Mouse (Mus musculus) limb, embryonic 10.5 days (tissue): ENCODE results near the gene Dph5. TPM values are rescaled to one million over a fixed set of nuclear protein-coding genes. Genes with fewer than 3 reads are reported as not detected.

Experiments used
- DNase-seq: peaks from one replicate; pipeline ENCODE4 v3.0.0-alpha.2; 2017; ENCODE audit warnings: low spot score
- H3K27ac ChIP-seq: fragments of 300-500 bp; sonication (generic); 2 replicates; pipeline ENCODE4 v1.5.1; 2016; ENCODE audit warnings: mild to moderate bottlenecking
- H3K27me3 ChIP-seq: fragments of 300-500 bp; sonication (generic); 2 replicates; pipeline ENCODE4 v1.6.1; 2016; ENCODE audit warnings: low read depth, mild to moderate bottlenecking; ENCODE audit not compliant: poor library complexity, severe bottlenecking
- H3K36me3 ChIP-seq: fragments of 300-500 bp; sonication (generic); 2 replicates; pipeline ENCODE4 v1.6.1; 2016; ENCODE audit warnings: mild to moderate bottlenecking, moderate library complexity
- H3K4me1 ChIP-seq: fragments of 300-500 bp; sonication (generic); 2 replicates; pipeline ENCODE4 v1.6.1; 2016
- H3K4me3 ChIP-seq: fragments of 300-500 bp; sonication (generic); 2 replicates; pipeline ENCODE4 v1.5.1; 2016; ENCODE audit warnings: mild to moderate bottlenecking, moderate library complexity
- H3K9me3 ChIP-seq: fragments of 300-500 bp; sonication (generic); replicated peaks from 2 replicates; pipeline ENCODE4 v1.6.1; 2016; ENCODE audit warnings: mild to moderate bottlenecking
- WGBS: fragments of 180-500 bp; shearing (Covaris S2); methylation state at CpG from one replicate; pipeline ENCODE4 v1.1.7; 2016; 5-methylcytosine and 5-hydroxymethylcytosine counted together
- polyA plus RNA-seq: library from polyadenylated mRNA; unstranded; fragments of >200 nt; fragmentation: Nextera tagmentation; extraction: Ambion mirVana; gene quantifications from 2 replicates; pipeline ENCODE4 v1.2.1, GENCODE M21; 2016

Gene Dph5
- 27.8 and 28.2 TPM in 2 replicates for polyA plus RNA-seq

GRCm38 (mm10) chr3:115887427-115888309, at the start of gene Dph5:
TSS of gene Dph5 (plus strand) at chr3:115887837.
- Histone ChIP-seq H3K4me3 (peak within 1 kb of the TSS; percentile 75), H3K36me3 (no peaks in the 10 kb centered on the region), H3K27me3 (no peaks in the 10 kb centered on the region), H3K4me1 (0 out of 2 replicates have a peak, but pooled peaks cover 4% of the 10 kb centered on the region), H3K27ac (peak within 1 kb of the TSS; percentile 89), H3K9me3 (no peaks in the 10 kb centered on the region)
- WGBS, result 1% methylated on average over 40 of the region's 40 CpGs
- DNase-seq, result peak; percentile 94

- no peak overlapping the region for H3K27ac ChIP-seq
These were observed 43.1 kb upstream of the Dph5 start for GRCm38 (mm10) chr3:115844566-115844965.

GRCm38 (mm10) chr3:115845032-115845618, 42.5 kb upstream of the Dph5 start:
- no peaks in the 10 kb centered on the region for H3K36me3 ChIP-seq
- no peak for DNase-seq
- no peaks in the 10 kb centered on the region for H3K9me3 ChIP-seq
- H3K27ac ChIP-seq, result no peak overlapping the region
- 87% methylated on average over 5 of the region's 5 CpGs for WGBS
- H3K4me1 ChIP-seq, result 0 out of 2 replicates have a peak, but pooled peaks cover 5% of the 10 kb centered on the region
- H3K4me3 ChIP-seq, result no peak overlapping the region
- H3K27me3 ChIP-seq, result no peaks in the 10 kb centered on the region

More at GRCm38 (mm10) chr3:115844566-115844965, 43.1 kb upstream of the Dph5 start:
- H3K9me3 ChIP-seq, result no peaks in the 10 kb centered on the region
- WGBS, result 85% methylated on average over 3 of the region's 3 CpGs
- H3K36me3 ChIP-seq, result no peaks in the 10 kb centered on the region
- DNase-seq, result no peak
- H3K27me3 ChIP-seq, result no peaks in the 10 kb centered on the region
- 0 out of 2 replicates have a peak, but pooled peaks cover 5% of the 10 kb centered on the region for H3K4me1 ChIP-seq
- H3K4me3 ChIP-seq, result no peak overlapping the region

- H3K27me3 ChIP-seq, result no peaks in the 10 kb centered on the region
- H3K36me3 ChIP-seq, result no peaks in the 10 kb centered on the region
- 0 out of 2 replicates have a peak, but pooled peaks cover 5% of the 10 kb centered on the region for H3K4me1 ChIP-seq
- WGBS, result 80% methylated on average over 1 of the region's 1 CpGs
- no peaks in the 10 kb centered on the region for H3K9me3 ChIP-seq
- DNase-seq, result no peak
- H3K27ac ChIP-seq, result no peak overlapping the region
- H3K4me3 ChIP-seq, result no peak overlapping the region
These were observed 41.9 kb upstream of the Dph5 start for GRCm38 (mm10) chr3:115845724-115846123.

GRCm38 (mm10) chr3:115846153-115846552, 41.5 kb upstream of the Dph5 start:
- H3K27ac ChIP-seq, result no peak overlapping the region
- no peak overlapping the region for H3K4me3 ChIP-seq
- no peak for DNase-seq
- H3K9me3 ChIP-seq, result no peaks in the 10 kb centered on the region
- no peaks in the 10 kb centered on the region for H3K36me3 ChIP-seq
- WGBS, result 87% methylated on average over 5 of the region's 5 CpGs
- no peaks in the 10 kb centered on the region for H3K27me3 ChIP-seq
- 0 out of 2 replicates have a peak, but pooled peaks cover 5% of the 10 kb centered on the region for H3K4me1 ChIP-seq

- DNase-seq, result no peak
- no peaks in the 10 kb centered on the region for H3K4me1 ChIP-seq
- H3K36me3 ChIP-seq, result no peaks in the 10 kb centered on the region
- no peaks in the 10 kb centered on the region for H3K27me3 ChIP-seq
- no peak overlapping the region for H3K27ac ChIP-seq
- WGBS, result 85% methylated on average over 11 of the region's 11 CpGs
- no peak overlapping the region for H3K4me3 ChIP-seq
- H3K9me3 ChIP-seq, result no peaks in the 10 kb centered on the region
These were observed 38.8 kb upstream of the Dph5 start for GRCm38 (mm10) chr3:115848686-115849480.

- H3K27me3 ChIP-seq, result no peaks in the 10 kb centered on the region
- H3K4me1 ChIP-seq, result no peaks in the 10 kb centered on the region
- 65% methylated on average over 4 of the region's 4 CpGs for WGBS
- no peaks in the 10 kb centered on the region for H3K36me3 ChIP-seq
- H3K27ac ChIP-seq, result no peak overlapping the region
- H3K4me3 ChIP-seq, result no peak overlapping the region
- H3K9me3 ChIP-seq, result no peaks in the 10 kb centered on the region
- no peak for DNase-seq
These were observed 36.7 kb upstream of the Dph5 start for GRCm38 (mm10) chr3:115850946-115851345.

- no peak for DNase-seq
- WGBS, result 94% methylated on average over 7 of the region's 7 CpGs
- H3K4me1 ChIP-seq, result no peaks in the 10 kb centered on the region
- H3K9me3 ChIP-seq, result no peaks in the 10 kb centered on the region
- no peaks in the 10 kb centered on the region for H3K27me3 ChIP-seq
- no peaks in the 10 kb centered on the region for H3K36me3 ChIP-seq
- no peak overlapping the region for H3K4me3 ChIP-seq
- H3K27ac ChIP-seq, result no peak overlapping the region
These were observed 32.9 kb upstream of the Dph5 start for GRCm38 (mm10) chr3:115854672-115855191.

- no peaks in the 10 kb centered on the region for H3K9me3 ChIP-seq
- no peaks in the 10 kb centered on the region for H3K36me3 ChIP-seq
- H3K4me3 ChIP-seq, result no peak overlapping the region
- H3K27me3 ChIP-seq, result no peaks in the 10 kb centered on the region
- 85% methylated on average over 10 of the region's 10 CpGs for WGBS
- no peaks in the 10 kb centered on the region for H3K4me1 ChIP-seq
- DNase-seq, result no peak
- no peak overlapping the region for H3K27ac ChIP-seq
These were observed 32.1 kb upstream of the Dph5 start for GRCm38 (mm10) chr3:115855576-115855975.

- DNase-seq, result no peak
- H3K4me1 ChIP-seq, result no peaks in the 10 kb centered on the region
- no peaks in the 10 kb centered on the region for H3K36me3 ChIP-seq
- no peak overlapping the region for H3K27ac ChIP-seq
- 47% methylated on average over 8 of the region's 8 CpGs for WGBS
- H3K4me3 ChIP-seq, result no peak overlapping the region
- H3K9me3 ChIP-seq, result no peaks in the 10 kb centered on the region
- H3K27me3 ChIP-seq, result no peaks in the 10 kb centered on the region
These were observed 31.1 kb upstream of the Dph5 start for GRCm38 (mm10) chr3:115856484-115857022.

- Histone ChIP-seq H3K4me1 (no peaks in the 10 kb centered on the region), H3K27me3 (no peaks in the 10 kb centered on the region), H3K36me3 (no peaks in the 10 kb centered on the region), H3K27ac (no peak overlapping the region), H3K9me3 (no peaks in the 10 kb centered on the region), H3K4me3 (no peak overlapping the region)
- 91% methylated on average over 10 of the region's 10 CpGs for WGBS
- no peak for DNase-seq
These were observed 30.2 kb upstream of the Dph5 start for GRCm38 (mm10) chr3:115857436-115857835.

- H3K4me1 ChIP-seq, result no peaks in the 10 kb centered on the region
- WGBS, result 85% methylated on average over 3 of the region's 3 CpGs
- H3K4me3 ChIP-seq, result no peak overlapping the region
- no peak overlapping the region for H3K27ac ChIP-seq
- no peaks in the 10 kb centered on the region for H3K9me3 ChIP-seq
- H3K27me3 ChIP-seq, result no peaks in the 10 kb centered on the region
- DNase-seq, result no peak
- H3K36me3 ChIP-seq, result no peaks in the 10 kb centered on the region
These were observed 28.8 kb upstream of the Dph5 start for GRCm38 (mm10) chr3:115858822-115859221.
